Mouse (Mus musculus) bone marrow macrophage, adult 2 months (primary cell): Measurements from ENCODE around the gene Zfp872. TPM values are rescaled to one million over a fixed set of nuclear protein-coding genes. Genes with fewer than 3 reads are reported as not detected.

ENCODE experiments used
- H3K27ac ChIP-seq: 2 replicates; pipeline ENCODE4 v1.5.1; 2012; ENCODE audit warnings: low read depth, low read length; ENCODE audit not compliant: insufficient read depth
- H3K4me1 ChIP-seq: 2 replicates; pipeline ENCODE4 v1.6.1; 2012; ENCODE audit warnings: low read length; ENCODE audit not compliant: control insufficient read depth, insufficient read depth
- H3K4me3 ChIP-seq: 2 replicates; pipeline ENCODE4 v1.5.1; 2012; ENCODE audit warnings: mild to moderate bottlenecking, low read length, moderate library complexity; ENCODE audit not compliant: insufficient read depth
- CTCF ChIP-seq: IDR thresholded peaks from 2 replicates; pipeline ENCODE4 v1.5.1; 2012; ENCODE audit warnings: low read depth, mild to moderate bottlenecking, low read length, moderate library complexity
- POLR2A ChIP-seq: IDR thresholded peaks from 2 replicates; pipeline ENCODE4 v1.6.1; 2012; ENCODE audit warnings: mild to moderate bottlenecking, low read depth, low read length, borderline replicate concordance
- polyA plus RNA-seq: library from polyadenylated mRNA; stranded (reverse); fragments of >200 nt; gene quantifications from 2 replicates; pipeline ENCODE4 v1.2.4, GENCODE M21; 2012; ENCODE audit not compliant: missing spikeins, insufficient read depth, insufficient read length

Zfp872 gene
- polyA plus RNA-seq, 1 experiment = not detected

DNA sequence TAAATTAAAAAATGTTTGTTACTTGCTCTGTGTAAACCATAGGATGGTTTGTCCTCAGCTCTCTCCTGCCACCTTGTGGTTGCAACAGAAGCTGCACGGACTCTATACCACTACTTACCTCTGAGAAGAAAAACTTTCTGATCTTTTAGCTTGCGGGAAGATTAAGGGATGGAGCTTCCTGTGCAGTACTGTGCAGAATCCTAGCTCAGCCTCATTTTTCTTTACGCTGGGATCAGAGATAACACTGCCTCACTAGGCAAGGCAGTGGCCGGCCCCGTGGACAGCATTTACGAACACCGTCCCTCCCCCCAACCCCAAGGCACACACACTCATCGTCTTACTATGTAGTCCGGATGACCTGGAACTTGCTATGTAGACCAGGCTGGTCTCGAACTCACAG is 32.3 kb upstream of the Zfp872 start:
- peaks cover 12% of the 10 kb centered on the region for H3K4me1 ChIP-seq
- TF ChIP-seq POLR2A (no peak), CTCF (no peak)
- H3K4me3 ChIP-seq = peak overlapping the region; percentile 23; the same call in 1 of the 2 replicates
- H3K27ac ChIP-seq = no peak overlapping the region

DNA sequence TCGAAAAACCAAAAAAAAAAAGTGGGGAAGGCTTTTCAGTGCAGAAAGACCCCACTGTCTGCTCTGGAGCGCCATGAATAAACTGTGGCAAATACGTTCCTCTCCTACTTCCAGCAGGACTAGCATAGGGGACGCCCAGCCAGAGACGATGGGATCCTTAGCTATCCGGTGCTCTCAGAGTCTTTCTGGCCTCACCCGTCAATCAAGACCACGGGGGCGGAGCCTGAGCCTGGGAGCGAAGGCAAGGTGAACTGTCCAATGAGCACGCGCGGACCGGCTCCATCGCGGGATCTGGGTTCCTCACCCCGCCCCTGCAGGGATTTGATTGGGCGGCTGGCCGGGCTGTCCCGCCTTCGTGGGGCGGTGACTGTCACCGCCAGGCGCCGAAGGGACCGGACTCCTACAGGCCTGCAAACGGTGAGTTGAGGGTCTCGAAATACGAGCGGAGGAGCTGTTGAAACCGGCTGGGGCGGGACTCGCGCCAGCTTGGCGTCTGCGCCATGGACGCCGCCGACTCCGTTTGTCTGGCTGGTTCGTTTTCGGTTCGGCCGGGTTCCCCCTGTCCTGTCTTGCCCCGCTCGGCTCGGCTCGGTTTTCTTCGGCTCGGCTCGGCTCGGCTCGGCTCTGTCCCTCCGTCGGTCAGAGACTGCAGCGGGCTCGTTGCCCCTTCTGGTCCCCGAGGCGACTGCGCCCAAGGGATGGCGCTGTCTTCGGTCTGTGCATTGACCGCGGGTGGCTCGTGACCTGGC is 31.2 kb upstream of the Zfp872 start, which contains the start of gene Pigyl:
Pigyl (plus strand) TSS at position 350 of the 749 bp plus-strand sequence.
- Histone ChIP-seq H3K4me1 (peaks cover 9% of the 10 kb centered on the region), H3K4me3 (peak within 1 kb of the TSS; percentile 90), H3K27ac (peak within 1 kb of the TSS; percentile 56; the same call in 1 of the 2 replicates)
- no peak for TF ChIP-seq CTCF
- no peak for TF ChIP-seq POLR2A

DNA sequence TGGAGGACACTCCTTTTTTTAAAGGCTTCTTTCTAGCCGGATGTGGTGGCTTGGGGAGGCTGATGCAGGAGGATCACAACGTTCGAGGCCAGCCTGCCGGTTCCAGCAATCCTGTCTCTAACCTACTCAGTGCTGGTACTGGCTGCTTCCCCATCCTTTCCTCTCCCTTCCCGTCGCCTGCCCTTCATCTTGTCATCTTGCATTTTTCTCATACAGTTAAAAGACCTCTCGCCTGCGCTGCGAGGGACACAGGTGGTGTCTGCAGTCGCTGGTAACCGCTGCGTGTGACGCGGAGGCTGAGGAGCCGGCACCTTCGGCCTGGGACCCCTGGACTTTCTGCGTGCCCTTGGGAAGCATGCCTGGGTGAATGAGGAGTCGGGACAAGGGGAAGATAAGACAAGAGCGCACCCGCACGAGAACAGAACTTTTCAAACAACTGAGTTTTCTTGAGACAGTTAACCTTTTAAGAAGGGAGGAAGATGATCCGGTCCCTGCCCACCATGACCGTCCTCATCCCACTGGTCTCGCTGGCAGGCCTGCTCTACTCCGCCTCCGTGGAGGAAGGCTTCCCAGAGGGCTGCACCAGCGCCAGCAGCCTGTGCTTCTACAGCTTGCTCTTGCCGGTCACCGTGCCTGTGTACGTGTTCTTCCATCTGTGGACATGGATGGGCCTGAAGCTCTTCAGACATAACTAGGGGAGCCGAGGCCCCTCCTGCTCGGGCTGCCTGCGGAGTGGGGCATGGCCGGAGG is 30.2 kb upstream of the Zfp872 start:
- Histone ChIP-seq H3K27ac (no peak overlapping the region), H3K4me3 (peak overlapping the region; percentile 90), H3K4me1 (peaks cover 9% of the 10 kb centered on the region)
- no peak for TF ChIP-seq POLR2A
- no peak for TF ChIP-seq CTCF

DNA sequence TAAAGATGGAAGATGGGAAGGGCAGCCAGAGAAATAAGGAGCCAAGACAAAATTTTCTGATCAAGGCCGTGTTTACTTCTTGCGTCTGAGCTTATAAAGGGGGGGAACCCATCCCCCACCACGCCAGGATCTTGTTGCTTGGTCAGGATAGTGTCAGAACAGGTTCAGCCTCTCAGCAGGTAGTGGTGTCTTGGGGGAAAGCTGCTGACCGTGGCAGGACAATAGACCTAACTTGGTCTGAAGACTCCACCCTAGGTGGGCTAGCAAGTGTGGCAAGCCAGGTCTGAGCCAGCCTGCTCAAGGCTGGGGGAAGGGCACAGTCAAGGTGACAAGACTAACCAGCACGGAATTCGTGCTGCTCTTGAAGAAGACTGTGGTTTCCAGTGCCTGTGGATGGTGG is 26.6 kb upstream of the Zfp872 start:
- TF ChIP-seq CTCF (no peak), POLR2A (no peak)
- Histone ChIP-seq H3K4me1 (peaks cover 3% of the 10 kb centered on the region), H3K4me3 (no peak overlapping the region), H3K27ac (no peak overlapping the region)

DNA sequence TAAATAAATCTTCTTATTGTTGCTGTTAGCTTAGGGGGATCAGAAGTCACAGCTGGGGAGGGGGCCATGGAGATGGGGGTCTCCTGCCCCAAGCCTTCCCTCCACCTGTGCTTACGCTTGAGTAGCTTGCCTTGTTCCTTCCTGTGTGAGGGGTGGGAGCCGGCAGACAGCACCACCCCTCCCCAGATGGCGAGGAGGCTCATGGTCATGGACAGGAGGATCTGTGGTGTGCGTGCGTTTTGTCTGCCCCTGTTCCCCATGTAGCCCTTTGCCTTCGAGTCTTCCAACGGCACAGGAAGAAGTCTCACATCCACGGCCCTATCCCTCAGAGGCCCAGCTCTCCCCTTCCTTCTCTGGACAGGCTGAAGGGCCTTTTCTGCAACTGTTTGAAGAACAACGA is 25.6 kb upstream of the Zfp872 start:
- TF ChIP-seq CTCF (no peak), POLR2A (no peak)
- Histone ChIP-seq H3K4me3 (no peak overlapping the region), H3K27ac (no peak overlapping the region), H3K4me1 (peaks cover 3% of the 10 kb centered on the region)

DNA sequence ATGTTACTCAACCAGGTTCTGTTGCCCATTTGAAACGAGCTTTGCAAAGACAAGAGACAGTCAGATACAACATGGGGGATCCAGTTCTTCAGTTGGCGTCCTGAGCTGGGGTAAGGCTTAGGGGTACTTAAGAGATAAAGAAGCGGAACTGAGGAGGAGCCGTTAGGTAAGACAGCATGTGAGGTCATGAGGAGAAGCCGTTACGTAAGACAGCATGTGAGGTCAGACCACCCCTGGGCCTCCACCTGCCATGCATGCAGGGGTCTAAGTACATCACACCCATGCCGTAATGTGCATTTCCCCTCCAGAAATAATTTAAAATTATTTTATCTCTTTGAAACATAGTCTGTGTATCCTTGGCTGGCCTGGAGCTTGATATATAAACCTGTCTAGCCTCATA is 25.0 kb upstream of the Zfp872 start:
- H3K4me3 ChIP-seq = no peak overlapping the region
- no peak for TF ChIP-seq POLR2A
- TF ChIP-seq CTCF = no peak
- H3K4me1 ChIP-seq = no peaks in the 10 kb centered on the region
- no peak overlapping the region for H3K27ac ChIP-seq

DNA sequence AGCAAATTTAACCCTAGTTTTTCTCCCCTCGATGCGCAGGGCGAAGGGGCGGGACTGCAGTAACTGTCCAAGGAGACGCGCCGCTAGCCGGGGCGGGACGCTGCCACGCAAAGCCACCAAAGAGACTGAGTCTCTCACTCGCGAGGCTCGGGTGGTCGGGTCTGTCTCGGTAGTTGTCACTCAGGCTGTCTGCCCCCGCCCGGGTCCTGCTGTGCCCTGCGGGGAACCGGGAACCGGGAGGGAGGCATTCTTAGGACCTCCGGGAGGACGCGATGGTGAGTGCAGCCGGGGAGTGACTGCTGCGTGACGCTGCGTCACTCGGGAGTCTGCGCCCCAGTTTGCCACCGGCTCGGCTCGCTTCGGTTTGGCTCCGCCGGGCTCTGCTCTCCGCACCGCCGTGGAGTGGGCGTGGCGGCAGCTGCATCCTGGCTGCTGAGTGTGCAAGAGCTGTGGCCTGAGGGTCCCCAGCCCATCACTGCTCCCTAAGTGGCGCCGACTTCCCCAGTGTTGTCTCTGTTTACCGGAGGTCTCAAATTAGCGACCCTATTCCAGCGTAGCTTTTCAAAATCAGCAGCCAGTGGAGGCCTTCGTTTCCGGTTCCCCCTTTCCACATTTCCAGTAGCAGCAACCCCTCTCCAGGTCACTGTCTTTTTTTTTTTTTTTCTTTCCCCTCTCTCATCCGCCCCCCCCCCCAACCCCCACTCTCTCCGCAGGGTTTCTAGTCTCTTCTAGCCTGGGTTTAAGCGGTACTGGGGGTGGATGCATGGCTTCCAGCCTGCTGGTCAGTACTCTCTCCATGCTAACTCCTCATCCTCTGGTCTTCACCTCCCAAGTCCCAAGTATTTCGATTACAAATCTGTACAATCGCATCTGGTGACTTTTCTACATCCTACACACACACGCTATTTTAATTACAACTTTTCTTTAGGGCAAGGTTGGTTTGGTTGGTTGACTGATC is 22.9 kb upstream of the Zfp872 start:
- TF ChIP-seq CTCF (no peak), POLR2A (no peak)
- H3K4me3 ChIP-seq = peak overlapping the region; percentile 68
- H3K4me1 ChIP-seq = no peaks in the 10 kb centered on the region
- no peak overlapping the region for H3K27ac ChIP-seq

DNA sequence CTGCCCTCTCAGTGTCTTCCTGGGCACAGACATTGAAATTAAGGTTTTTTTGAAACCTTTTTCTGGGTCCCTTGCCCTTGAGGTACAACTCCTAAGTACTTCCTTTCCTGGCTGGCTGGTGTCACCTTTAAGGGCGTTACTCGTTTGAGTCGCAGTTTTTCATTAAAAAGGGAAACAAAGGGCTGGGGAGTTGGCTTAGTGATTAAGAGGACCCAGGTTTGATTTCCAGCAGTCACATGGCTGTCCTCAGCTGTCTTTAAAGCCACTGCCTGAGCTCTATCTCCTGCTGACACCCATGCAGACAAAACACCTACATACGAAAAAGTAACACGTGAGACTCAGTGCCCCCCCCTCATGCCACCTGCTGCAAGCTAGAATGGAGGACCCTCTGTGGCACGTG is 21.9 kb upstream of the Zfp872 start:
- TF ChIP-seq POLR2A = no peak
- TF ChIP-seq CTCF = no peak
- Histone ChIP-seq H3K4me1 (no peaks in the 10 kb centered on the region), H3K4me3 (no peak overlapping the region), H3K27ac (no peak overlapping the region)

DNA sequence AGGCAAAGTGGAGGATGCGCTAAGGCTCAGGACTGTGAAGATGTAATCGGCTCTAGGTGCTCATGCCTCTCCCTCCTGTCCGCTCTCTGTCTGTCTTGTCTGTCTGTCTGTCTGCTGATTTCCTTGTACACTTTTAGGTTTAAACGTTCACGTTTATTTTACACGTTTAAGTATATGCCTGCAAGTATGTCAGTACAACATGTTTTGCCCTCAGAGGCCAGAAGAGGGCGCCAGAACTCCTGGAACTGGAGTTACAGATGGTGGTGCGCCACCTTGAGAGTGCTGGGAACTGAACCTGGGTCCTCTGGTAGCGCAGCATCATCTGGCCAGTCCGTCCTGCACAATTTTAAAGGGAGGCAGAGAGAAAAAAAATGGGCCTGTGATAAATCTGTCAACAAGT is 21.2 kb upstream of the Zfp872 start:
- Histone ChIP-seq H3K4me3 (no peak overlapping the region), H3K4me1 (no peaks in the 10 kb centered on the region), H3K27ac (no peak overlapping the region)
- TF ChIP-seq POLR2A = no peak
- no peak for TF ChIP-seq CTCF
